Mouse (Mus musculus): Measurements from ENCODE around the gene Alkbh4.
A peak's percentile ranks its signal among the peaks of the same experiment; 100 is the strongest.
"Not testable (repeated sequence)": the region's sequence is repeated elsewhere in the genome, so short reads cannot be mapped to it uniquely, and the experiment has no call there.

Gene Alkbh4

GRCm38 (mm10) chr5:136143161-136143755 is 7.3 kb downstream of the Alkbh4 start:
- DNase-seq (ENCODE audit: low spot score in 2 of 2), result no peak

DNA sequence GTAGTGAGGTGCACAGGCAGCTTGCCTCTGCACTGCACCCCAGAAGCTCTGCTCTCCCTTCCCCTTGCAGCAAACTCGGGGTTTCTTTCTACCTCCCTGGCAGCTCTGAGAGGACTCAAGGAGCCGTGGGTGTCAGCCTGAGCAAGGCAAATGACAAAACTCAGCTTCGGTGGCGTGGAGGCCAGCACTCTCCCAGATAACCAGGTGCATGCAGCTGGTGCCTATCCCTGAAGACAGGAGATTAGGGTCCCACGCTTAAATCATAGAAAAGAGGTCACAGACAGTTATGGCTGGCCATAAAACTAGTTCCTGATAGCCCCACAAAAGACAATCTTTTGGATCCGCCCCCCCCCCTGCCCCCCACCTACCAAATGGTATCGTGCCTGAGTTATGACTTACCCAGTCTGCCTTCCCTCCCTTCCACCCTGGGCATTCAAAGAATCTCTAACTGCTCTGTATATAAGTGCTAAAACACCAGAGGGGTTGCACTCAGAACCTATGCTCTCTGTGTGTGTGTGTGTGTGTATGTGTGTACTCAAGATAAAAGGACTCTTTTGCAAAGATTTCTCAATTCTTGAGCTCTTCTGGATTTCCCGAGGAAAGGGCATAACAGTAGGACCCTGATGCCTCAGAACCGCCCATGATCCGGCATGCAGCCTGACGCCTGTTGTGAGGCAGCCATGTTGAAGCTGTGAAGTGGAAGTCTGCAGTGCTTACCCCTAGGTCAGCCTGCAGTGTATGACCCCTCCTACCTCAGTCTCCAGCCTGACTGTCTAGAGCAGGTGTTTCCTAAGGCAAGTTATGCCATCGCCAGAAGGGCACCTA is 8.9 kb downstream of the Alkbh4 start:
- no peak for DNase-seq (ENCODE audit: low spot score in 2 of 2)

GRCm38 (mm10) chr5:136146936-136147335 is 11.0 kb downstream of the Alkbh4 start:
- no peak for DNase-seq (ENCODE audit: low spot score in 2 of 2)

GRCm38 (mm10) chr5:136147704-136148103 is 11.8 kb downstream of the Alkbh4 start:
- no peak for DNase-seq (ENCODE audit: low spot score in 2 of 2)

GRCm38 (mm10) chr5:136149134-136149576 is 13.2 kb downstream of the Alkbh4 start:
- not testable (repeated sequence) for DNase-seq (ENCODE audit: low spot score in 2 of 2)

DNA sequence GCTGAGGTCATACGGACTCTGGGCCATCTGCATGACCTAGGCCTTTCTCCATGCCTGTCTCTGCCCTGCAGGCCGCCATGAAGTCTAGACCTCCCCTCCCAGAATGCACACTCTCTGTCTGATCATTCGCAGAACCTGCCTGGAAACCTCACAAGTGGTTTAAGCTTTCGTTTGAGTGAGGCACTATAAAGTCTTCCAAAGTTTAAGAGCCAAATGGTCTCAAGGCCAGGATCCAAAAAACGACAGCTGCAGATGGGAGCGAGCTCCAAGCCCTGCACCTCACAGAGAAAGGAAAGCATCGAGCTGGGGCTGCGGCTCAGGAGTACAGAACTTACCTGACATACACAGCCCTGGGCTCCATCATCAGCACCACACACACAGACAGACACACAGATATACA is 16.4 kb downstream of the Alkbh4 start:
- DNase-seq (ENCODE audit: low spot score in 2 of 2), result peak in 1 of 2 experiments; percentile 60

DNA sequence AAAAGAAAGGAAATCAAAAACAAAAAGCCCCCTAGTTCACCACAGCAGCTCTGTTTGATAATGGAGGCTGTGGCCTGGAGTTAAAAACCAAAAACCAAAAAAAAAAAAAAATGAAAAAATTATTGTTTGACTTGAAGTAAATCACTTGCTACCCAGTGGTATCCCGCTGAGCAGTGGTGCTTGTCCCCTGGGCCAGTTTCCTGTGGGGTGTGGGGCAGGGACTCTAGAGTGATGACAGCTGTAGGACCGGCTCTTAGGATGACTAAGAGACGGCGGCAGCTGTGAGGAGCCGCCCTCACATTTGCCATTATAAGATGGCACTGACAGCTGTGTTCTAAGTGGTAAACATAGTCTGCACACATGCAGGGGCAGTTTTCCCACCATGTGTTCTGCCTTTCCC is 19.5 kb downstream of the Alkbh4 start:
- peak in 1 of 2 experiments; percentile 44 for DNase-seq (ENCODE audit: low spot score in 2 of 2)

DNA sequence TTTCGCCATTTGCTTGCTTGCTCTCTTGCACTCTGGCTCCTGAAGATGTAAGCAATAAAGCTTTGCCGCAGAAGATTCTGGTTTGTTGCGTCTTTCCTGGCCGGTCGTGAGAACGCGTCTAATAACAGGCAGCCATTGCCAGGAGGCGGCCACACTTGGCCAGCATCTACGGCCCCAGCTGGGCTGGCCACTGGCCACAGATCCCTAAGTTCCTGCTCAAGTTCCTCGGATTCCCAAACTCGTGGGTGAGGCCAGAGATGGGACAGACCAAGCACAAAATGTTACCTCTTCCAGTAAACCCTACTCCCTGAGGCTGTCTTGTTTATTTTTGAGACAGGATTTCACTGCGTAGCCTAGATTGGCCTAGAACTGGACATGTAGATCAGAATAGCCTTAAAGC is 24.1 kb downstream of the Alkbh4 start:
- DNase-seq (ENCODE audit: low spot score in 2 of 2), result peak; percentile 61 to 79

DNA sequence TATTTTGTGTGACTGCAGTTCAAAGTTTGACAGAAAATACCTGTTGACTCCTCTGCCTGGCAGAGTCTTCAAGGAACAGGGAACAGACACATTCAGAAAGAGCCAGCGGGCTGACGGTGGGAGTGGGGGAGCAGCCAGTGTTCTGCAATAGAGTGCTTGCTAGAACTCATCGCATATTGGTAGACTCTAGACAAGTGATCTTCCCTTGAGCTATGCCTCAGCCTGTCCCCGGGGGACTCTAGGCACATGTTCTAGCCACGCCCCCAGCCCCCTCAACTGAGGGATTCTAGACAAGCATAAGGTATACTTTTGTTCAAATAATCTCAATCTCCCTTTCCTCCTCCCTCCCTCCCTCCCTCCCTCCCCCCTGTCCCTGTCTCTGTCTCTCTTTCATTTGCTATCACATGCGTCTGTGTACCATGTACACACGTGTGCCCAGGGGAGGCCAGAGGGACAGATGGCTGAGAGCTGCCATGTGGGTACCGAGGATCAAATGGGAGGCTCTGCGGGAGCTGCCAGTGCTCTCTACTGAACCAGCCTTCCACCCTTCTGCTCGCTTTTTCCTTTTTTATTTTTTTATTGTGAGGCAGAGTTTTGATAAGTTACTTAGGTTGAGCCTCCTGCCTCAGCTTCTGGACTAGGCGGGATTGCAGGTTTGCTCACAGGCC is 28.0 kb downstream of the Alkbh4 start:
- DNase-seq (ENCODE audit: low spot score in 2 of 2), result no peak

DNA sequence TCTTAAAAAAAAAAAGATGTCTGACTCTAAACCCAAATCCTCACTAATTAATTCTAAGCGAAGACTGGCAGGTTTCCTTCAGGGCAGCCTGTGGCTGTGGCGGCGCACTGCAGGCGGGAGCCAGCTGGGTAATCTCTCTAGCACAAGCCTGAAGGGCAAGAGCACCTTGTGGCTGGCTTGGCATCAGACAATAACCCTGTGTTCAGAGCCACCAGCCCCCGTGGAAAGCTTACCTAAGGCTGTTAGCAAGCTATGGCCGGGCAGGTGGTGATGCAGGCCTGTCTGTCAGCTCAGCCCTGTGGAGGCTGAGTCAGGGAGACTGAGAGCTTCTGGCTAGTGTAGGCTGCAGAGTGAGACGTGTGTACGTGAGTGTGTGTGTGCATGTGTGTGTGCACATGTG is 29.3 kb downstream of the Alkbh4 start:
- DNase-seq (ENCODE audit: low spot score in 2 of 2), result no peak

- DNase-seq (ENCODE audit: low spot score in 2 of 2), result no peak
These were observed 31.4 kb downstream of the Alkbh4 start for GRCm38 (mm10) chr5:136167296-136167695.

GRCm38 (mm10) chr5:136168071-136168470 is 32.1 kb downstream of the Alkbh4 start:
- DNase-seq (ENCODE audit: low spot score in 2 of 2), result no peak

DNA sequence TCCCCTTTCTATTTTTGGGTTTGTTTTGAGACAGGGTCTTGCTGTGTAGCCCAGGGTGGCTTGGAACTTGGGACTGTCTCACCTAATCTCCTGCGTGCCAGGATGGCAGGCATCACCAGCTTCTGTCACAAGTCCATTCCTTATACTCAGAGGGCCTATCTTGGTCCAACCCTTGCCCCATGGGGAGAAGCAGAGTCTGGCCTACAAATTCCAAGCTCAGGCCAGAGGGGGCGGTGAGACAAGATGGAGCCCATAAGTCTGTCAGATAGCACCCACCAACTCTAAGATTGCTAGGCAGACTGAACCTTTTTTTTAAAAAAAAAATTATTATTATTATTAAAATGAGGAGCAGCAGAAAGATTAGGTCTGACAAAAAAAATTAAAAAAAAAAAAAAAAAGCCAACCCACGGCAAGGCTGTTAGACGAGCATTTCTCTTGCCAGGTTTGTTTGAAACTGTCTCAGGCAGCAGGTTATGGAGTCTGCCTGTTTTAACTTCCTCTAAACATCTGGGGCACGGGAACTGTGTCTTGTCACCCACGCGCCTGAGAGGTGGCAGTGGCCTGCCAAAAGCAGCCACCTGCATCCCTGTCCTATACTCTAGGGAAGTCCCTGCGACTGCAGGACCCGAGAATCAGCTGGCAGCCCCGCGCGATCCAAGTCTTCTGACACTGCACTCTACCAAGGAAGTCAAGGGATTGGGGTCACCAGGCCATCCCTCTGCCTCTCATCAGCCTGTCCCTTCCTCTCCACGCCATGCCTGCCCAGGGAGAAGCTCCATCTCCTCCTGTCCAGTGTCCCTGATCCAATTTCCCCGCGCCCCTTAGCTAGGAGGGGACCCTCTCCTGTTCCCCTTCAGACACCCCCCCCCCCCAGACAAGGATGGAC is 33.9 kb downstream of the Alkbh4 start:
- DNase-seq (ENCODE audit: low spot score in 2 of 2), result no peak

GRCm38 (mm10) chr5:136170512-136171362 is 34.8 kb downstream of the Alkbh4 start, which contains the start of gene Orai2:
Gene Orai2 (minus strand): TSS chr5:136170713.
- DNase-seq (ENCODE audit: low spot score in 2 of 2), result peak; percentile 80 to 84

DNA sequence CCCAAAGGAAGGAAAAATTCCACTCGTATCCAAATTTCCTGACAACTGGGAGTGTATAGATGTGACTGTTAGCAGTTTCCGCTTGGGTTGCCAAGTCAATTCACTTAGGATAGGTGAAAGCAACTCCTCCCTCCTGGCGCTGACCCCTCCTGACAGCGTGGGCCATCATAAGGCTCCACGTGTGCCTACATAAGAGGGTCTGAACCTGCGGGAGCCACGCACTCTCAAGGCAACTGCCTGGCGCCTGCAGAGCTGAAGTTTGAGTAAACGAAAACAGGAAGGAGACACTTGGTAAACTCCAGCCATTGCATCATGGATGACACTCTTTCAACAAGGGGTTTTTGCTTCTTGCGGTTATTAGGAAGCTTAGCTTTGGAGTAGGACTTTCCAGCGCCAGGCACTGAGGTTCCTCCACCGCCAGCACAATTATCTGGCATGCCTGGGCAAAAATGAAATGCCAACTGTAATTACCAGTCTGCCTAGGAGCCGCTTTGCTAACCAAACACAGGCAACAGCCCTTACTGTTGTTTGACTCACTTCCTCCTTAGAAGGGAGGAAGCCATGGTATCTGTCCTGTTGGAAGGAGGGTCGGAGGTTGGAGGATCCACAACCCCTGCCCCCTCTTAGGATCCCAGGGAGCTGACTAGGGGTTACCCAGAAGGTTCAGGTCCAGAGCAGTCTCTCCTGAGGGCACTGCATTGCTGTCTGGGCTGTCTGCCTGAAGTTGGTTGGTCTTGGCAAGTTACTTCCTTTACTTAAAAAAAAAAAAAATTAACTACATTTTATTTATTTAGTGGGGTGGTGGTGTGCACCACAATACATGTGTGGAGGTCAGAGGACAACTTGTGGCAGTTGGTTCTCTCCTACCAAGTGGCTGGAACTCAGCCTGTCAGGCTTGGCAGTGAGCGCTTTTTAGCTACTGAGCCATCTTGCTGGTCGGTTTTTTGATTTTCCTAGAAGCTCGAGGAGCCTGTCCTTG is 35.7 kb downstream of the Alkbh4 start:
- DNase-seq (ENCODE audit: low spot score in 2 of 2), result no peak

DNA sequence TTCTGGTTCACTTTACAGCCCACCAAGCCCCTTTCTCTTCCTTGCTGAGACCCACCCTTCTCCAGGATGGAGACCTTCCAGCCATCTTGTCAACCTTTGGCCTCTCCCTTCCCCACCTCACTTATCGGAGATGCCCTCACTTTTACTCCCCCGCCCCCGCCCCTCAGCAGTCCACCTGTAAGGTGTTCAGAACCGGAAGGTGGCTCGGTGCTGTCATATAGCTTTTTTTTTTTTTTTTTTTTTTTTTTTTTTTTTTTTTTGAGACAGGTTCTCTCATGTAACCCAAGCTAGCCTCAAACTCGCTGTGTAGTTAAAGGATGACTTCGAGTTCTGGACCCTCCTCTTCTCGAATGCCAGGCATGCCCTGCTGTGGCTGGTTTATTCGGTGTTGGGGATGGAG is 37.0 kb downstream of the Alkbh4 start:
- DNase-seq (ENCODE audit: low spot score in 2 of 2), result no peak

- DNase-seq (ENCODE audit: low spot score in 2 of 2), result no peak
These were observed 37.9 kb downstream of the Alkbh4 start for GRCm38 (mm10) chr5:136173606-136174463.

- no peak for DNase-seq (ENCODE audit: low spot score in 2 of 2)
These were observed 43.6 kb downstream of the Alkbh4 start for GRCm38 (mm10) chr5:136179594-136179993.

Measured in heart, adult 9 months (tissue).